Mouse (Mus musculus) testis, adult 2 months (tissue): ENCODE results near the gene Nxf3. TPM values are rescaled to one million over a fixed set of nuclear protein-coding genes. Genes with fewer than 3 reads are reported as not detected.

ENCODE experiments used
- H3K27ac ChIP-seq: fragments of 200-500 bp; 2 replicates; pipeline ENCODE4 v1.5.1; 2012; ENCODE audit warnings: low read depth, low read length; ENCODE audit not compliant: control insufficient read depth, insufficient read depth
- H3K27me3 ChIP-seq: fragments of 200-500 bp; 2 replicates; pipeline ENCODE4 v1.6.1; 2012; ENCODE audit warnings: mild to moderate bottlenecking, low read length, moderate library complexity; ENCODE audit not compliant: control insufficient read depth, insufficient read depth
- H3K36me3 ChIP-seq: fragments of 200-500 bp; 2 replicates; pipeline ENCODE4 v1.6.1; 2012; ENCODE audit warnings: mild to moderate bottlenecking, low read length; ENCODE audit not compliant: control insufficient read depth, insufficient read depth
- H3K4me1 ChIP-seq: fragments of 200-500 bp; 2 replicates; pipeline ENCODE4 v1.6.1; 2012; ENCODE audit warnings: low read length; ENCODE audit not compliant: control insufficient read depth, insufficient read depth
- H3K4me3 ChIP-seq: fragments of 200-500 bp; 2 replicates; pipeline ENCODE4 v1.5.1; 2012; ENCODE audit warnings: low read depth, mild to moderate bottlenecking, low read length, moderate library complexity, mixed read lengths; ENCODE audit not compliant: control insufficient read depth
- CTCF ChIP-seq: fragments of 200-500 bp; IDR thresholded peaks from 2 replicates; pipeline ENCODE4 v1.5.1; 2012; ENCODE audit warnings: low read depth, mild to moderate bottlenecking, inconsistent platforms, low read length, moderate library complexity; ENCODE audit not compliant: control insufficient read depth, insufficient read depth, insufficient replicate concordance
- POLR2A ChIP-seq: fragments of 200-500 bp; IDR thresholded peaks from 2 replicates; pipeline ENCODE4 v1.6.1; 2012; ENCODE audit warnings: low read depth, mild to moderate bottlenecking, inconsistent platforms, low read length, moderate library complexity; ENCODE audit not compliant: control insufficient read depth
- polyA plus RNA-seq: library from polyadenylated mRNA; depleted of rRNA; stranded (reverse); fragments of >200 nt; gene quantifications from 2 replicates; pipeline ENCODE4 v1.2.3, GENCODE M21; 2012; rRNA removed

Gene Nxf3
- polyA plus RNA-seq = 42.6 and 67.8 TPM in 2 replicates

DNA sequence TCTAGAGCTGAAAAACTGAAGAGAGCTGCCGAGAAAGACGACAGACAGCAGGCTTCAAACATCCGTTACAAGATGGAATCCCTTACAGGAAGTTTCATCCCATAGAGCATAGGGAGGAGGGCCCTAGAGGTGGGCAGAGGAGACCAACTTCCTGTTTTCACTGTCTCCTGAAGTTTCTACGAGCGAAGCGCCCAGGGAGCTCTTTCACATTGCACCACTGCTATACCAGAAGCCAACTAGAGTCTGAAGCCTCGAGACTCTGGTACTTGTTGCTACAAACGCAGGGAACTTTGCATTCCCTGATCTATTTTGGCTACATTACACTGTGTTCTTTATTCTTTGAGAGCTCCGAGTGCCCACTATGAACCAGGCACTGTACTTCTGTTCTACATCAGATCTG, at the start of gene Nxf3:
Gene Nxf3 (minus strand): TSS at position 101 of the 400 bp plus-strand sequence.
- Histone ChIP-seq H3K27me3 (no peaks in the 10 kb centered on the region), H3K36me3 (no peaks in the 10 kb centered on the region), H3K4me1 (no peaks in the 10 kb centered on the region; the same call in 1 of the 2 replicates), H3K27ac (peak within 1 kb of the TSS; percentile 73), H3K4me3 (peak within 1 kb of the TSS; percentile 74)
- TF ChIP-seq POLR2A = no peak
- no peak for TF ChIP-seq CTCF

GRCm38 (mm10) chrX:136127744-136128064, 42.6 kb upstream of the Nxf3 start:
- no peaks in the 10 kb centered on the region for H3K27me3 ChIP-seq
- H3K4me3 ChIP-seq = no peak overlapping the region
- no peaks in the 10 kb centered on the region for H3K36me3 ChIP-seq
- H3K27ac ChIP-seq = no peak overlapping the region
- no peaks in the 10 kb centered on the region for H3K4me1 ChIP-seq
- TF ChIP-seq POLR2A = no peak
- no peak for TF ChIP-seq CTCF

DNA sequence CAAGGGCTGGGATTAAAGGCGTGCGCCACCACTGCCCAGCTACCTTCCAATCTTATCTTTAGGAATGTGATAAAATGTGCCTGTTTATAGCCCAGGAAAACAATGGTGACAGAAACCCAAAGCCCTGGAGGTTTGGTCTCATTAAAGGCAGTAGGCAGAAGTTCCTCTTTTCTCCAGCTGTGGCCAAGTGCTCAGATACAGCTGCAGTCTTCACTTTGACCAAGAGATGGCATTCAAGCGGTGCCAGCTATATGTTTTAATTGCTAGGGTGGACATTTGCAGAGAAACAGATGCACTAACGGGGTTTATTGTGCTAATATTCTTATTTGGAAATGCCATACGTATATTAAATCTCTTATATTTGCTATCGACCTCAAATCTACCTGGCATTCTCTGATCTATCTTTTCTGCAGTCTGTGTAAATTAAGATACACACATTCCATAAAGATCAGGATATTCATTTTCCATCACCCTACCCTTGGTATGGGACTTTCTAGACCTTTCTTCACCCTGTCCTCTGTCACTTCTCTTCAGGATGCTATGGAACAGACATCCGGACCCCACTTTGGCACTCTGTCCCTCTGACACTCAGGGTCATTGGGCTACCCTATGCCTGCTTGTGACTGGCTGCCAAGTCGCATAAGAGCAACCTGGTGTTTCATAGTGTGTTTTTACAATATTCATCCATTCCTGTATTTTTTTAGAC, 42.1 kb upstream of the Nxf3 start:
- H3K4me3 ChIP-seq = no peak overlapping the region
- TF ChIP-seq POLR2A = no peak
- no peaks in the 10 kb centered on the region for H3K27me3 ChIP-seq
- no peaks in the 10 kb centered on the region for H3K36me3 ChIP-seq
- H3K27ac ChIP-seq = no peak overlapping the region
- no peaks in the 10 kb centered on the region for H3K4me1 ChIP-seq

GRCm38 (mm10) chrX:136115419-136115961, 30.4 kb upstream of the Nxf3 start:
- Histone ChIP-seq H3K4me1 (no peaks in the 10 kb centered on the region), H3K4me3 (peak overlapping the region; percentile 69), H3K36me3 (no peaks in the 10 kb centered on the region), H3K27ac (peak overlapping the region; percentile 49), H3K27me3 (no peaks in the 10 kb centered on the region)
- TF ChIP-seq POLR2A (peak; percentile 16; the same call in 1 of the 2 replicates), CTCF (no peak)

DNA sequence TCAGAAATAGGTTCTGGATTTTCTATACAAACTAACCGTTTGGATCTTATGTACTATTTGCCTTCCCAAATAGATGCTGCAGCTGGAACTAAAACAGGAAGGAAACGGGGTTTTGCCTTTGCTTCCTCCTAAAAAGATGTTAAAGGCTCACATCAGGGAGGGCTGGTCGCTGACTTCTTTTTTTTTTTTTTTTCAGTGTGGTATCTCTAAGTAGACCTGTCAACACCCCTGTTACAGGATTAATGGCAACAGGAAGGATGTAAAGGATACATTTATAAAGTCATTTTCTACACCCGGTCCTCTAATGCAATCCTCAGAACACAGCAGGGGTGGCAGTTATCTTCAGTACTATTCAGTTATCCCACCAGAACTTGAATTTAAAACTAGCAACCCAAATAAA, 30.0 kb upstream of the Nxf3 start:
- Histone ChIP-seq H3K27me3 (no peaks in the 10 kb centered on the region), H3K36me3 (no peaks in the 10 kb centered on the region), H3K27ac (no peak overlapping the region), H3K4me1 (no peaks in the 10 kb centered on the region), H3K4me3 (no peak overlapping the region)
- TF ChIP-seq CTCF (no peak), POLR2A (no peak)

- Histone ChIP-seq H3K4me3 (no peak overlapping the region), H3K36me3 (no peaks in the 10 kb centered on the region), H3K27ac (no peak overlapping the region), H3K27me3 (no peaks in the 10 kb centered on the region), H3K4me1 (no peaks in the 10 kb centered on the region)
- TF ChIP-seq CTCF = no peak
- no peak for TF ChIP-seq POLR2A
Observed at GRCm38 (mm10) chrX:136107942-136108341, 22.9 kb upstream of the Nxf3 start.

GRCm38 (mm10) chrX:136104724-136105088, 19.7 kb upstream of the Nxf3 start:
- no peaks in the 10 kb centered on the region for H3K27me3 ChIP-seq
- H3K4me1 ChIP-seq = no peaks in the 10 kb centered on the region
- H3K4me3 ChIP-seq = no peak overlapping the region
- no peak overlapping the region for H3K27ac ChIP-seq
- TF ChIP-seq POLR2A (no peak), CTCF (no peak)
- H3K36me3 ChIP-seq = no peaks in the 10 kb centered on the region

DNA sequence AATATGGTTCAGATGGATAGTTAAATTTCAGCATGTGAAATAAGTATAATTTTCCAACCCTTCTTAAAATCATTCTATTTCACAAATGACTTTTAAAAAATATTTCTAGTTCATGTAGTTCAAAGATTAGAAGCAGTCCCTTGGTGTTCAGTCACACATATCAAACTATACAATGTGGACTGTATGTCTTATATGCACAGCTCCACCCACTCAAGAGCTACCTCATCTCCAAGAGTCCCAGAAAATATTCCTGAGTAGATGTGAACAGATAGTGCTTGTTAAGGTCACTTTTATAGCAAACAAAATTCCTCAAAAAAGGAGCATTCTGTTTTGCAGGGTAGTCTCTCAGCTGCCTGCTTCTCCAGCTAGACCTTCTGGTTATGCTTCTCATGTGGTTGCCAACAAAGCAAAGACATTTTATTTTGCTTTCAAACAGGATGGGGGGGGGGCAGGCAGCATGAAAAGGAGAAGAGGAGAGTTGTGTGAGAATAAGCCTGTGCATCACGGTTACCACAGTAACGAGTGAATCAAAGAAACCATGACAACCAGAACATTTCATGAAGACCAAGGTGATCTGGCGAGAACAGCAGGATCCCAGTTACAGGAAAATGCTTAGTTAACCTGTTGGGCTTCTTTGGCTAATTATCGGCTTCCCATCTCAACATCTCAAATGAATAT, 19.1 kb upstream of the Nxf3 start:
- Histone ChIP-seq H3K36me3 (no peaks in the 10 kb centered on the region), H3K27me3 (no peaks in the 10 kb centered on the region), H3K4me1 (no peaks in the 10 kb centered on the region), H3K4me3 (no peak overlapping the region), H3K27ac (no peak overlapping the region)
- TF ChIP-seq CTCF (no peak), POLR2A (no peak)
